Mouse (Mus musculus): ENCODE data around the gene Ank3. TPM values are rescaled to one million over a fixed set of nuclear protein-coding genes. Genes with fewer than 3 reads are reported as not detected.
A peak's percentile ranks its signal among the peaks of the same experiment; 100 is the strongest.

Gene Ank3
- total and polyA plus RNA-seq, 2 experiments from 2014 or later = 23.4 to 64.7 TPM

- no peaks in the 10 kb centered on the region for H3K4me1 ChIP-seq (ENCODE audit: control insufficient read depth, insufficient read depth)
- no peak overlapping the region for H3K27ac ChIP-seq (ENCODE audit: low read depth)
- H3K9ac ChIP-seq (replicated peaks; ENCODE audit: low read depth, low read length) = no peak overlapping the region
- no peak overlapping the region for H3K4me3 ChIP-seq (ENCODE audit: low read depth, low read length)
- TF ChIP-seq CTCF (IDR thresholded peaks at IDR 0.05; ENCODE audit: low read depth) = no peak
- TF ChIP-seq EP300 (IDR thresholded peaks at IDR 0.05; ENCODE audit: low read depth) = no peak
- no peak overlapping the region for H3K4me2 ChIP-seq (ENCODE audit: low read depth, low read length)
- no peak for DNase-seq (ENCODE audit: low spot score)
- no peaks in the 10 kb centered on the region for H3K9me3 ChIP-seq (replicated peaks; ENCODE audit: control insufficient read depth, low read length)
- no peaks in the 10 kb centered on the region for H3K27me3 ChIP-seq (ENCODE audit: control insufficient read depth, insufficient read depth, low read length)
- H3K36me3 ChIP-seq (replicated peaks; ENCODE audit: control insufficient read depth, insufficient read depth, low read length) = peaks cover 58% of the 10 kb centered on the region
- 84% methylated on average over 4 of the region's 4 CpGs for WGBS
- ATAC-seq (ENCODE audit: insufficient read depth, low read depth) = no peak
Observed at GRCm38 (mm10) chr10:69883935-69884680, 485.5 kb downstream of the Ank3 start.

DNA sequence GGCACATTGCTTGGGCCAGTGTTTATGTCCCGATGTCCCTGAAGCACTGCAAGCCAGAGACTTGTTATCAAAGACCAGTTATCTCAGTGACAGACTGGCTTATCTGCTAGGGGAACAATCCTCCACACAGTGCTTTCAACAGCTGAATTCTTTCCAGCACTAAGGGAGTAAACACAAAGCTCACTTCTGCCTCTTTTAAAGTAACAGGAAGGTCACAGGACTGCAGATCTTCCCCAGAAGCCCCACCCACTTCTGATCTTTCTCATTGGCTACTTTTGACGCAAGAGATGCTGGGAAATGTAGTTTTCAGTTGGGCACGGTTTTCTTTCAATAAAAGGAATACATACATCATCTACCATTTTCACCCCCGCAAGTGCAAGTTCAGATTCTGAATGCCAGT, 489.8 kb downstream of the Ank3 start:
- no peak overlapping the region for H3K9ac ChIP-seq (replicated peaks; ENCODE audit: low read depth, low read length)
- no peak overlapping the region for H3K4me3 ChIP-seq (ENCODE audit: low read depth, low read length)
- DNase-seq (ENCODE audit: low spot score) (peak; percentile 93), ATAC-seq (ENCODE audit: insufficient read depth, low read depth) (peak; percentile 86)
- H3K4me2 ChIP-seq (ENCODE audit: low read depth, low read length) = peak overlapping the region; percentile 43
- H3K27ac ChIP-seq (ENCODE audit: low read depth) = peak overlapping the region; percentile 54
- H3K9me3 ChIP-seq (replicated peaks; ENCODE audit: control insufficient read depth, low read length) = no peaks in the 10 kb centered on the region
- no peaks in the 10 kb centered on the region for H3K4me1 ChIP-seq (ENCODE audit: control insufficient read depth, insufficient read depth)
- TF ChIP-seq EP300 (IDR thresholded peaks at IDR 0.05; ENCODE audit: low read depth) (no peak), CTCF (IDR thresholded peaks at IDR 0.05; ENCODE audit: low read depth) (peak; percentile 6; the same call in 1 of the 2 replicates)
- 16% methylated on average over 4 of the region's 4 CpGs for WGBS
- peaks cover 26% of the 10 kb centered on the region for H3K36me3 ChIP-seq (replicated peaks; ENCODE audit: control insufficient read depth, insufficient read depth, low read length)
- H3K27me3 ChIP-seq (ENCODE audit: control insufficient read depth, insufficient read depth, low read length) = no peaks in the 10 kb centered on the region

- ATAC-seq (ENCODE audit: insufficient read depth, low read depth) = no peak
- H3K4me1 ChIP-seq (ENCODE audit: control insufficient read depth, insufficient read depth) = no peaks in the 10 kb centered on the region
- H3K27me3 ChIP-seq (ENCODE audit: control insufficient read depth, insufficient read depth, low read length) = no peaks in the 10 kb centered on the region
- 24% methylated on average over 6 of the region's 6 CpGs for whole genome bisulfite sequencing
- H3K4me2 ChIP-seq (ENCODE audit: low read depth, low read length) = no peak overlapping the region
- no peak for DNase-seq (ENCODE audit: low spot score)
- no peak overlapping the region for H3K4me3 ChIP-seq (ENCODE audit: low read depth, low read length)
- no peaks in the 10 kb centered on the region for H3K9me3 ChIP-seq (replicated peaks; ENCODE audit: control insufficient read depth, low read length)
- H3K27ac ChIP-seq (ENCODE audit: low read depth) = no peak overlapping the region
- H3K9ac ChIP-seq (replicated peaks; ENCODE audit: low read depth, low read length) = no peak overlapping the region
- TF ChIP-seq CTCF (IDR thresholded peaks at IDR 0.05; ENCODE audit: low read depth) (peak; percentile 51), EP300 (IDR thresholded peaks at IDR 0.05; ENCODE audit: low read depth) (no peak)
- H3K36me3 ChIP-seq (replicated peaks; ENCODE audit: control insufficient read depth, insufficient read depth, low read length) = peaks cover 21% of the 10 kb centered on the region
Observed at GRCm38 (mm10) chr10:69889779-69890178, 491.2 kb downstream of the Ank3 start.

DNA sequence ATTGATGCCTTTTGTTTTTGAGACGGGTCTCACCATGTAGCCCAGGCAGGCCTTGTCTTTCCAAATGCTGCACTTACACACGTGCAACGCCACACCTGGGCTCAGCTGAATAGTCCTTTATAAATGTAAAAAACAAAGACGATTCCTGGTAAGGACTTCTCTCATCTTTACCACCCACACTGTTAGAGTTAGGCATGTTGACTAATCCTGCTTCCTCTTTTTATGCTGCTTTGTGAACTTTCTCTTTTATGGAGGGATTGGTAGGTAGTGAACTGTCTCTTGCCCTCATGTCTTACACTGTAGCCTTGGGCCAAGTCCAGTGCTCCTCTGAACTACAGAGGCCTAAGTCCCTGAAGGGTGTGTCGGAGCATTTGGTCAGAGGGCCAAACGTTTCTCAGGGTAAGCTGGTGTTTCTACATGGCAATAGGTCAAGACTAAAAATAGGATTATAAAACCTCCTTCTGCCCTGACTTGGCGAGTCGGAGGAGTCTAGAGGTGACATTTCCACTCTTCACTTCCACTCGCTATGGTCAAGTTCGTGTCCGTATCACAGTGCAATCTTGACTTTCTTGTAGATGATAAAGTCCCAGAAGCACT, 491.9 kb downstream of the Ank3 start:
- H3K27ac ChIP-seq (ENCODE audit: low read depth) = no peak overlapping the region
- H3K36me3 ChIP-seq (replicated peaks; ENCODE audit: control insufficient read depth, insufficient read depth, low read length) = peaks cover 14% of the 10 kb centered on the region
- H3K27me3 ChIP-seq (ENCODE audit: control insufficient read depth, insufficient read depth, low read length) = no peaks in the 10 kb centered on the region
- H3K4me3 ChIP-seq (ENCODE audit: low read depth, low read length) = no peak overlapping the region
- H3K9me3 ChIP-seq (replicated peaks; ENCODE audit: control insufficient read depth, low read length) = no peaks in the 10 kb centered on the region
- H3K4me2 ChIP-seq (ENCODE audit: low read depth, low read length) = no peak overlapping the region
- ATAC-seq (ENCODE audit: insufficient read depth, low read depth) = no peak
- no peak overlapping the region for H3K9ac ChIP-seq (replicated peaks; ENCODE audit: low read depth, low read length)
- WGBS = 75% methylated on average over 11 of the region's 11 CpGs
- TF ChIP-seq CTCF (IDR thresholded peaks at IDR 0.05; ENCODE audit: low read depth) (no peak), EP300 (IDR thresholded peaks at IDR 0.05; ENCODE audit: low read depth) (no peak)
- DNase-seq (ENCODE audit: low spot score) = no peak
- no peaks in the 10 kb centered on the region for H3K4me1 ChIP-seq (ENCODE audit: control insufficient read depth, insufficient read depth)

DNA sequence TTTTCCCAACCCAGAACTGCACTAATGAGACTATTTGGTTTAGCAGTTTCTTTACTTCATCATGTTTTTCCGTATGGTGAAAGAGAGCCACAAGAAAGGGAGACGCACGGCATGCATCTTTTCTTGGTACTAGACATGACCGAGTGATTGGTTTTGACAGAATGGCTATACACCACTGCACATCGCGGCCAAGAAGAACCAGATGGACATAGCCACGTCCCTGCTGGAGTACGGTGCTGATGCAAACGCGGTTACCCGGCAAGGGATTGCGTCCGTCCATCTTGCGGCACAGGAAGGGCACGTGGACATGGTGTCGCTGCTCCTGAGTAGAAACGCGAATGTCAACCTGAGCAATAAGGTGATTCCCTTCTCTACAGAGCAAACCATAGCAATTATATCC, 493.6 kb downstream of the Ank3 start:
- 94% methylated on average over 18 of the region's 18 CpGs for WGBS
- Histone ChIP-seq H3K9ac (replicated peaks; ENCODE audit: low read depth, low read length) (no peak overlapping the region), H3K27ac (ENCODE audit: low read depth) (no peak overlapping the region), H3K4me1 (ENCODE audit: control insufficient read depth, insufficient read depth) (no peaks in the 10 kb centered on the region), H3K4me2 (ENCODE audit: low read depth, low read length) (no peak overlapping the region), H3K4me3 (ENCODE audit: low read depth, low read length) (no peak overlapping the region), H3K9me3 (replicated peaks; ENCODE audit: control insufficient read depth, low read length) (no peaks in the 10 kb centered on the region), H3K27me3 (ENCODE audit: control insufficient read depth, insufficient read depth, low read length) (no peaks in the 10 kb centered on the region), H3K36me3 (replicated peaks; ENCODE audit: control insufficient read depth, insufficient read depth, low read length) (peaks cover 6% of the 10 kb centered on the region; the same call in 1 of the 2 replicates)
- TF ChIP-seq EP300 (IDR thresholded peaks at IDR 0.05; ENCODE audit: low read depth) = no peak
- no peak for TF ChIP-seq CTCF (IDR thresholded peaks at IDR 0.05; ENCODE audit: low read depth)
- DNase-seq (ENCODE audit: low spot score) (no peak), ATAC-seq (ENCODE audit: insufficient read depth, low read depth) (no peak)
